Mouse (Mus musculus) testis, adult 2 months (tissue): Measurements from ENCODE around the gene Dpy19l3.

ENCODE experiments used
- CTCF ChIP-seq: fragments of 200-500 bp; IDR thresholded peaks from 2 replicates; pipeline ENCODE4 v1.5.1; 2012; ENCODE audit warnings: low read depth, mild to moderate bottlenecking, inconsistent platforms, low read length, moderate library complexity; ENCODE audit not compliant: control insufficient read depth, insufficient read depth, insufficient replicate concordance
- POLR2A ChIP-seq: fragments of 200-500 bp; IDR thresholded peaks from 2 replicates; pipeline ENCODE4 v1.6.1; 2012; ENCODE audit warnings: low read depth, mild to moderate bottlenecking, inconsistent platforms, low read length, moderate library complexity; ENCODE audit not compliant: control insufficient read depth

- TF ChIP-seq CTCF (no peak), POLR2A (no peak)
Observed at GRCm38 (mm10) chr7:35636874-35637273, 117.4 kb downstream of the Dpy19l3 start.
